In genomic region chr16:20765244-20765643, GRCm38 (mm10) we compare ENCODE assay signal across 9 mouse cellular contexts. TPM values are rescaled to one million over a fixed set of nuclear protein-coding genes. Genes with fewer than 3 reads are reported as not detected.
DNase-seq lines count a peak whose midpoint lies in the region; ATAC-seq and TF ChIP-seq lines count a peak whose summit lies in the region.
"Had no signal": no experiment of that assay in that cellular context is flagged by ENCODE, and none has a peak within 500 bp of the region (broad histone marks: within the 10 kb centered on the region; RNA-seq: fewer than 3 reads in every experiment).

No protein-coding gene starts in this region.

- H3K9me3 ChIP-seq in midbrain, postnatal 0 days (ENCODE audit: low read length), result no peaks in the 10 kb centered on the region
- H3K9me3 ChIP-seq: hindbrain, embryonic 15.5 days had no signal

- no peak overlapping the region for H3K4me2 ChIP-seq in midbrain, postnatal 0 days (ENCODE audit: low read depth, low read length, poor library complexity, severe bottlenecking)
- H3K4me2 ChIP-seq: hindbrain, embryonic 15.5 days had no signal

- H3K9ac ChIP-seq in midbrain, postnatal 0 days (replicated peaks; ENCODE audit: low read length, poor library complexity, severe bottlenecking), result no peak overlapping the region
- H3K9ac ChIP-seq: hindbrain, embryonic 15.5 days had no signal

- peak; percentile 27 to 35 for DNase-seq in cerebellum, adult 2 months
- DNase-seq in cerebellum, adult 9-11 months, result no peak
- DNase-seq in right cerebral cortex, postnatal 14 days, result peak; percentile 21
- DNase-seq in right cerebral cortex, postnatal 25 days, result no peak
- DNase-seq in cerebellum, postnatal 36 days, result peak; percentile 46 to 49
- peak; percentile 48 for DNase-seq in kidney, postnatal 14 days
- peak; percentile 48 for DNase-seq in midbrain, postnatal 0 days (ENCODE audit: low spot score)
- peak; percentile 79 for DNase-seq in thymus, postnatal 4 days

- TF ChIP-seq CTCF in cerebellum, adult 2 months (IDR thresholded peaks at IDR 0.05; ENCODE audit: borderline replicate concordance, insufficient read depth, low read depth, low read length), result peak; percentile 55
- peak; percentile 64 for TF ChIP-seq CTCF in midbrain, postnatal 0 days (IDR thresholded peaks at IDR 0.05)

- H3K27me3 ChIP-seq in cerebellum, adult 2 months (ENCODE audit: control insufficient read depth, insufficient read depth, low read length), result no peaks in the 10 kb centered on the region
- no peaks in the 10 kb centered on the region for H3K27me3 ChIP-seq in midbrain, postnatal 0 days (ENCODE audit: insufficient read depth, low read length)
- H3K27me3 ChIP-seq: hindbrain, embryonic 15.5 days had no signal

- no peak overlapping the region for H3K27ac ChIP-seq in cerebellum, adult 2 months (ENCODE audit: insufficient read depth, low read length)
- H3K27ac ChIP-seq in midbrain, postnatal 0 days (ENCODE audit: low read depth, low read length), result no peak overlapping the region
- H3K27ac ChIP-seq: hindbrain, embryonic 15.5 days had no signal

- no peak for ATAC-seq in midbrain, postnatal 0 days (ENCODE audit: low FRiP score)

- no peak overlapping the region for H3K4me3 ChIP-seq in cerebellum, adult 2 months (replicated peaks; ENCODE audit: insufficient read depth, low read depth, low read length)
- no peak overlapping the region for H3K4me3 ChIP-seq in midbrain, postnatal 0 days (ENCODE audit: low read depth, low read length)
- H3K4me3 ChIP-seq: hindbrain, embryonic 15.5 days had no signal

- H3K36me3 ChIP-seq in midbrain, postnatal 0 days (ENCODE audit: insufficient read depth, low read length), result no peaks in the 10 kb centered on the region
- H3K36me3 ChIP-seq: hindbrain, embryonic 15.5 days had no signal

- TF ChIP-seq POLR2A in cerebellum, adult 2 months (IDR thresholded peaks at IDR 0.05; ENCODE audit: borderline replicate concordance, insufficient read depth, low read length), result no peak

- H3K4me1 ChIP-seq in cerebellum, adult 2 months (ENCODE audit: control insufficient read depth, insufficient read depth, low read length), result no peaks in the 10 kb centered on the region
- no peaks in the 10 kb centered on the region for H3K4me1 ChIP-seq in midbrain, postnatal 0 days (ENCODE audit: insufficient read depth, low read length)
- H3K4me1 ChIP-seq: hindbrain, embryonic 15.5 days had no signal

- WGBS in cerebellum, adult 2 months, result 51% methylated on average over 9 of the region's 9 CpGs
- WGBS in midbrain, postnatal 0 days, result 51% methylated on average over 9 of the region's 9 CpGs

RNA-seq across cellular contexts. Expression of gene Thpo, which starts 30.9 kb away (rescaled TPM):
- polyA plus RNA-seq in cerebellum, adult 2 months (2012; rRNA removed), result 15.8 and 19.6 TPM in 2 replicates
- total RNA-seq in midbrain, postnatal 0 days (2014; rRNA removed), result 0.71 and 1.8 TPM in 2 replicates
- polyA plus RNA-seq in midbrain, postnatal 0 days (2015; fragmentation: Nextera tagmentation; extraction: Ambion mirVana), result 0.76 and 0.81 TPM in 2 replicates

RNA-seq across cellular contexts. Expression of gene Chrd, which starts 32.3 kb away (rescaled TPM):
- polyA plus RNA-seq in cerebellum, adult 2 months (2012; rRNA removed), result 60.1 and 71.4 TPM in 2 replicates
- 17.1 and 18.1 TPM in 2 replicates for total RNA-seq in midbrain, postnatal 0 days (2014; rRNA removed)
- 4.1 TPM in 2 replicates for polyA plus RNA-seq in midbrain, postnatal 0 days (2015; fragmentation: Nextera tagmentation; extraction: Ambion mirVana)

RNA-seq across cellular contexts. Expression of gene Clcn2, which starts 47.7 kb away (rescaled TPM):
- 94.4 and 97.2 TPM in 2 replicates for polyA plus RNA-seq in cerebellum, adult 2 months (2012; rRNA removed)
- 61.9 and 69.4 TPM in 2 replicates for total RNA-seq in midbrain, postnatal 0 days (2014; rRNA removed)
- 21.1 and 21.9 TPM in 2 replicates for polyA plus RNA-seq in midbrain, postnatal 0 days (2015; fragmentation: Nextera tagmentation; extraction: Ambion mirVana)

RNA-seq across cellular contexts. Expression of gene Polr2h, which starts 47.8 kb away (rescaled TPM):
- polyA plus RNA-seq in cerebellum, adult 2 months (2012; rRNA removed), result 38.6 and 41.2 TPM in 2 replicates
- 40.0 and 40.3 TPM in 2 replicates for total RNA-seq in midbrain, postnatal 0 days (2014; rRNA removed)
- 72.3 and 84.6 TPM in 2 replicates for polyA plus RNA-seq in midbrain, postnatal 0 days (2015; fragmentation: Nextera tagmentation; extraction: Ambion mirVana)

Comparison
In these comparisons a context has a peak if more than half of its experiments do, and no peak if none do; other contexts are left out.
1. DNase-seq: peak in cerebellum, adult 2 months (2 of 2), right cerebral cortex, postnatal 14 days (single experiment), cerebellum, postnatal 36 days (2 of 2), kidney, postnatal 14 days (single experiment), midbrain, postnatal 0 days (single experiment) and thymus, postnatal 4 days (single experiment); none in cerebellum, adult 9-11 months (single experiment) and right cerebral cortex, postnatal 25 days (single experiment).
2. RNA of gene Chrd, which starts 32.3 kb away (polyA plus RNA-seq): 60.1 to 71.4 TPM in cerebellum, adult 2 months; 4.1 TPM in midbrain, postnatal 0 days; every median in the first group is over 10 times any median in the second.